Mouse (Mus musculus): ENCODE data around the gene Dnajc7.
A peak's percentile ranks its signal among the peaks of the same experiment; 100 is the strongest.

GRCm38 (mm10) chr11:100640159-100640906 is 20.4 kb upstream of the Dnajc7 start:
- TF ChIP-seq POLR2A (IDR thresholded peaks at IDR 0.05; ENCODE audit: low read depth, low read length), result no peak
- TF ChIP-seq CTCF (IDR thresholded peaks at IDR 0.05; ENCODE audit: borderline replicate concordance, insufficient read depth, low read length), result 0 out of 2 replicates have a peak, but pooled peaks have one; percentile 25

Measured in embryonic fibroblast, embryonic 13.5 days (primary cell).